Mouse (Mus musculus): ENCODE results near the gene Ccl4.

Ccl4 gene

GRCm38 (mm10) chr11:83675665-83676064 is 13.3 kb downstream of the Ccl4 start:
- no peak for DNase-seq

- no peak for DNase-seq
Observed at GRCm38 (mm10) chr11:83689918-83690317, 27.5 kb downstream of the Ccl4 start.

GRCm38 (mm10) chr11:83692008-83692407 is 29.6 kb downstream of the Ccl4 start:
- DNase-seq = no peak

- no peak for DNase-seq
Observed at GRCm38 (mm10) chr11:83703705-83704104, 41.3 kb downstream of the Ccl4 start, which contains the start of gene Wfdc17. Wfdc17 (plus strand) TSS chr11:83703991.

GRCm38 (mm10) chr11:83708715-83709114 is 46.3 kb downstream of the Ccl4 start, which contains the start of gene Wfdc18:
Wfdc18 (plus strand) TSS chr11:83709015.
- no peak for DNase-seq

GRCm38 (mm10) chr11:83709683-83710082 is 47.3 kb downstream of the Ccl4 start:
- no peak for DNase-seq

GRCm38 (mm10) chr11:83712671-83713070 is 50.3 kb downstream of the Ccl4 start:
- DNase-seq = no peak

- no peak for DNase-seq
Observed at GRCm38 (mm10) chr11:83713925-83714324, 51.5 kb downstream of the Ccl4 start.

Measured in cerebellum, adult 11 months (tissue).